Mouse (Mus musculus) c-Kit-negative CD71-positive TER-119-positive erythroid progenitor cells, embryonic 14.5 days (primary cell): Measurements from ENCODE around the gene Zfp422.
"Not testable (repeated sequence)": the region's sequence is repeated elsewhere in the genome, so short reads cannot be mapped to it uniquely, and the experiment has no call there.

Experiments used
- DNase-seq: peaks from one replicate; pipeline ENCODE4 v3.0.0-alpha.2; 2013; ENCODE audit warnings: low read depth, low spot score

Gene Zfp422

GRCm38 (mm10) chr6:116650406-116650805 is 21.6 kb upstream of the Zfp422 start, which contains the start of gene Depp1:
Gene Depp1, plus strand, starts transcription at chr6:116650609.
- no peak for DNase-seq

DNA sequence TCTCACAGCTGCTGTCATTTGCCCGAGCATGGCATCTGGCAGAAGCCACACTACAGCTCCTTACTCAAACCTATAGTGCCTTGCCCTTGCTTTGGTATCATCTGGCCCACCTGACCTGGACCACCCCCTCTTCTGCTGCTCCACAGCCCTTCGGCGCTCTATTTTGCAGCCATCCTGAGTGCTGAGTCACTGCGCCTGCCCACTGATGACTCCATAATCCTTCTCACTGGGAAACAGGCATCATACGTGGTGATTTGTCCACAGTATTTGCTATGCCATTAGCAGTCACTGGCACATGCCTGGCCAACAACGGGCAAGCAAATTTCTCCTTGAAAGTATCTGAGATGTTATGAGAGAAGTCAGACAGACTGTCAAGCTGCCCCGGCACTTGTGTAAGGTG is 21.0 kb upstream of the Zfp422 start:
- no peak for DNase-seq

DNA sequence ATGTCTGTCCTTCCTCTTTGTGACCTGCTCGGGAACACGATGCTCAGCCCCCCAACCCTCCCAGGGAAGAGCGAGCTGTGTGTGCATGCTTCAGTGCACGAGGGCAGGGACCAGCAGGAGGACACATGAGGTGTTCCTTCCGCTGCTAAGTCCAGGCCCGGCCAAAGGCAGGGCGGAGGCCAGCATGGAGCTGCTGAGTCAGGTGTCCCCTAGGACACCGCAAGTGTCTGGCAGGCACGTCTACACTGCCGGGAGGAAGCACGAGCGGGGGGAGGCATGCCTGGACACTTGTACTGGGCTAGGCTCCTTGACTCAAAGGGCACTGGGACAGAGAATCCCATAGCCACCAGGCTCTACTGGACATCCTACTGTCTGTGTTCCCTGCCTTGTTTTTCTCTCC is 19.0 kb upstream of the Zfp422 start:
- DNase-seq: no peak

DNA sequence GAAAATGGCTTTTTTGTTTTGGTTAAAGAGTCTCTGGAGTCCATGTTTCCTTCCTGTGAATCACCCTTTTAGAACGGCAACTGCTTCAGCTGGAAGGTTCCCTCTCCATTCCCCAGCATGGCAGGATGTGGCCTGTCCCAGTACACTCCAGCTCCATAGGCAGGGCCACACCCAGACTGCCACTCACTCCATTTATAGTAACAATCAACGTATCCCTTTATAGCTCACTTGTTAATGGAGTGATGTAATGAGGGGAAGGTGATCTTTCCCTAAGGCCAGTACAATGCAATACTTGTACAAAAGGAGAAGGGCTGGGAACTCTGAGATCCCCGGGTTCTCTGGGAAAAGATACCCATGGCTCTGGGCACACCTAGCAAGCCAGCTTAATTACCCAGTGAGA is 15.5 kb upstream of the Zfp422 start:
- no peak for DNase-seq

DNA sequence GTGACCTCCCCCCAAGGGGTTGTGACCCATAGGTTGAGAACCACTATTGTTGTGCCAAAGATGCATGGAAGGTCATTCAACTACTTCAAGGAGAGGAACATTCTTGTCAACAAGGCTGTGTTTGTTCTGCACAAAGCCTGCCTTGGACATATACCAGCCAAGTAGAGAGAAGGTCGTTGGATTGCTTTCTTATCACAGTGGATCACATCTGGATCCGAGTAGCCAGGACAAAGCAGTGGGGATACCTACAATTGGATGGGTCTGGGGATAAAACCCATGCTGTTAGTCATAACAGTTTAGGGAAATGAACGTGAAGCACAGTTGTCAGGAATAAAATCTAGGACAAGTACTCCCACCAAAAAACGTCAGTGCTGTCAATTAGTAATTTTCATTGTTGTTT is 15.1 kb upstream of the Zfp422 start:
- DNase-seq: no peak

DNA sequence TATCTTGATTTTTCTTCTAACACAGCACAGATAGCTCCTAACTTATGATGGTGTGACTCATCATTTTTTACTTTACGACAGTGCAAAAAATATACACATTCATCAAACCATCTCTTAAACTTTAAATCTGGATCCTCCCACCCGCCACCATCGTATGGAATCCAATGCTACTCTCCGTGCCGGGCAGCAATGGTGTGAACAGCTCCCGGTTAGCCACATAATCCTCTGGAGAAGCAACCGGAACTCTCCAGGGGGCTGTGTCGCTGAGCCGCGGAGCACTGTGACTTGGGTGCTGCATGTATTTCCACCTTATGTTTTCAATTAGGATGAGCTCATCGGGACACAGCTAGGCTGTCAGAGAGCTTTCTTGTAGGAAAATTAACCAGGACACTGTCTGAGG is 14.1 kb upstream of the Zfp422 start:
- DNase-seq: no peak

DNA sequence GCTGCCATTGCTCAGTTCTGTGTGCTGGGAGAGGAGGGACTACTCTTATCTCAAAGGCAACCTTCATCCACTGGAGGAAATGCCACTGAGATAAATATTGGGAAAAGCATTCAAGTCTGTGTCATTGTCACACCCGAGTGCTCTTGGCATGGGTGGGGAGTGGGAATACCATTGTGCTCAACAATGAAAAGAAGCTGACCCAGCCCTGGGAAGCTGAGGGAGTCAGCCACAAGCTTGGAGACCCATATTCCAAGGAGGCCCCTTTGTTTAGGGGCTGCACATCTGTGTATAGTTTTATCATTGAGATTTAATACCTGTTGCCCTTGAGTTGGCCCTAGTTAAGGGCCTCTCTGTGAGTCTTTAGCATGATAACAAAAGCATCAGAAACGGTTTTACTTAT is 10.9 kb upstream of the Zfp422 start:
- DNase-seq: no peak

GRCm38 (mm10) chr6:116638871-116639270 is 10.1 kb upstream of the Zfp422 start:
- DNase-seq: no peak

- no peak for DNase-seq
Measured at GRCm38 (mm10) chr6:116637496-116637895, 8.7 kb upstream of the Zfp422 start.

DNA sequence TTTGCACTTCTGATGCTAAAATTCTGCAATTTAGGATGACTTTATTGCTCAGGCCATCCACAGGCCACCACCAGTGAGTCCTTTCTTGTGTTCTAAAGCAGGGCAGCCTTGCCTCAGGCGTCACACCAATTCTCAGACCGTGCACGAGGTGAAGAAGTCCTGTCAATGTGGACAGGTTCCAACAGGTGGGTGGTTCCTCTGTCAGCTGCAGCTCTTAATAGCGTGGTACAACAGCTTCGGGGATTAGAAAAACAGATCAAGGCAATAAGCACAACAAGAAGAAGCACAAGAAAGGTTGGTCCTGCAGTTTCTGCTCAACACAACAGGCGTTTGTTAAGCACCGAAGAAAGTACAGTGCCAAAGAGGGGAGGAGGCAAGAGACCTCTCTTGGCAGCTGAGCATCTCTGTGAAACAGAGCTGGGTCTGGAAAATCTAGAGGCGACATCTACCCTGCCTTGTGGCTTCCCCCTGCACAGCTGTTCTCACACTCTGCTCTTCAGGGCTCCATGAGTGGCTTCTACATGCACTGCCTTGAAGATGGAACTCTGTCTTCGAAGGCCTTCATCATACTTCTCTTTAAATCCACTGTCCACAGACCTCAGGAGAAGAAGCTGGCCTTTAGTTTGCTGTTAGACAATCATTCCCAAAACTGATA is 7.9 kb upstream of the Zfp422 start:
- DNase-seq: no peak

GRCm38 (mm10) chr6:116635251-116636180 is 6.7 kb upstream of the Zfp422 start:
- no peak for DNase-seq

DNA sequence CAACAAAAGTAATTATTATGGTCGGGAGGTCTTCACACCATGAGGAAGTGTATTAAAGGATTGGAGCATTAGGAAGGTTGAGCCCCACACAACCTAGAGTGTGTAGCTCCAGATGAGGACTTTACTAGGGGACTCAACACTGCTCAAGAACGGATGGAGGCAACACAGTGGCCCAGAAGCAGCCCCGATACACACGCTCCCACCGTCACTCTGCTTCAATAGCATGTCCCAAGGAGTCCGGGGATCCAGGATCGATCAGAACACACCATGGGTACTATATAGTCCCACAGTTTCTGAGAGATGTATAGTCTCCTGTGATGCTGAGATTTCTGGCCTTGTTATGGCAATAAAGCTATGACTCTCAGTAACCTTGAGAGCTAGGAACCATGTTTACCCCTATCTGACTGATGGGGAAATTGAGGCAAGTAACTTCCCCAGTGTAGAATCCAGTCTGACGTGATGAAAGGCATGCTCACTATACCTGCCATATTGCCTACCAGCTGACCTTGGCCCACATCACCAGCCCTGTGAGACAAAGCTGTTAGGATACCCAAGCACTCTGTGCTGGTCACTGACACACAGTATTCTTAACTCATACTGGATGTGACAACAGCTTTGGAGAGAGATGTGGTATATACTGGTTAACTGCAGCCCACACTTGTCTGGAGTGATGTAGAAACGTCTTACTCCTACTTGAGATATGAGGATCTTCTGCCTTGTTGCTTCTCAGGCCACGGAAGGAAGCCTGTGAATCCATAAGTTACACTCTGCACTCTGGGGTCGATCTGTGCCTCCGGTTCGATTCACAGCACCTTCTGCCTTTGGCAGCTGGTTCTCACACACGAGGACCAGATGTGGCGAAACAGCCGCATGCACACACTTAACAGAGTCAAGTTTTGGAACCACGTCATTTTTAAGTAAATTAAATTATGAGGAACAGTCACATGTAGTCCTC is 5.2 kb upstream of the Zfp422 start:
- DNase-seq: no peak

- peak; percentile 22 for DNase-seq
Measured at GRCm38 (mm10) chr6:116632129-116632528, 3.3 kb upstream of the Zfp422 start.

- DNase-seq: no peak
Measured at GRCm38 (mm10) chr6:116629766-116630165, 967 bp upstream of the Zfp422 start.

GRCm38 (mm10) chr6:116628095-116628494 is 704 bp downstream of the Zfp422 start:
- no peak for DNase-seq

GRCm38 (mm10) chr6:116626417-116626816 is 2.4 kb downstream of the Zfp422 start:
- not testable (repeated sequence) for DNase-seq

DNA sequence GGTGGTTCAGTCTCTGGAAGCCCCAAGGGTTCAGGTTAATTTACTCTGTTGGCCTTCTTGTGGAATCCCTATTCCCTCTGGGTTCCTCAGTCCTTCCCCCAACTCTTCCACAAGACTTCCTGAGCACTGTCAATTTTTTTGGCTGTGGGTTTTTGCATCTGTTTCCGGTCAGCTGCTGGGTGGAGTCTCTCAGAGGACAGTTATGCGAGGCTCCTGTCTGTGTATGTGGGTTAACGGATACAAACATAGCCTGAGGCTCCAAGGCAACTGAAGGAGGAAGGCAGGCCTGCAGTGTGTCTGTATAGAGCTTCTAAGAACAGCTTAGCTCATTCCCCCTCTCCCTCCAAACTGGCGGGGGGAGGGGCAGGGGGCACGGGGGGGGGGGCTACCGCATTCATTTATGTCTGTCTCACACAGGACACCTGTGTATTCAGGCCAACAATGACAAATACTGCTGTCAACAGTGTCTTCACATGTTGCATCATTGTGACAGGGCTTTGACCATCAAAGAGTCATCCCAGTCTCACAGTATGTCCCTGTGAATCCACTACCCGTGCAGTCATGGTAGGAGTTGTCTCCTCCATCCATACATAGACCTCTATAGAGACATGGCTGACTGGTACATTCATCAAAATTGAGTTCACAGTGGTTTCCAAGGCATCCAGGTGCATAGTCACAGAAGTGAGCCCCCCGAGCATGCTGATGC is 7.3 kb downstream of the Zfp422 start:
- DNase-seq: no peak

DNA sequence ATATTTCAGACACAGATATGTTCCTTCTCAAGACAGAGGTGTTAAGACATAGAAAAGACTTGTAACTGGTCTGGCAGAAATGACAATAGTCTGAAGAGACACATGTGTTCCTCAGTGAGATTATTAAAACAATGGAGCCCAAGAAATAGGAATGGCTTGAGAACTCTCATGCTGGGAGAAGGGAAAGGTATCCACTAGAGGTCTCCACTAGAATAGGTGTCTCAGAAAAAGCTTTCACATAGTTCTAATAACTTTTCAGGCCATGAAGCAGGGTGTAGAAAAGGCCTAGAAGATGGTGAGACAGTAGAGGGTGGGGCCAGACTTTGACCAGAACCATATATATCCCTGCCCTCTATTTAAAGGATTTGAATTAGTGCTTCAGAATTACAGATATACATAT is 10.7 kb downstream of the Zfp422 start:
- DNase-seq: no peak

- DNase-seq: no peak
Measured at GRCm38 (mm10) chr6:116615719-116616118, 13.1 kb downstream of the Zfp422 start.

DNA sequence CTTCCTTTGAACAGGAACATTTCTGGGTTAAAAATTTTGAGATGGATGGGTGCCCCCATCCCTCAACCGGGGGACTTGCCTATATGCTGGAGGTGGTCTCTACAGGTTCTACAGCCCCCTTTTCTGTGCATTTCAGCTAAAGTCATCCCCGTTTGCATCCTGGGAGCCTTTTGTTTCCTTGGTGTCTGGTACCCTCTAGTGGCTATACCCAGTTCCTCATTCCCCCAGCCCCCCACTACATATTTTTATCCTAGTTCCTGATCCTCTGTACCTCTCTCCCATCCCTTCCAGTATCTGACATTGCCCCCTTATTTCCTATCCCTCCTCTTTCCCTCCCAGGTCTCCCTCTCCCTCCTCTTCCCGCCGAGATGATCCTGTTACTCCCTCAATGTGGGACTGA is 21.6 kb downstream of the Zfp422 start:
- no peak for DNase-seq

GRCm38 (mm10) chr6:116600969-116601368 is 27.8 kb downstream of the Zfp422 start:
- DNase-seq: not testable (repeated sequence)
